Mouse (Mus musculus): ENCODE data around the gene Ccdc106. TPM values are rescaled to one million over a fixed set of nuclear protein-coding genes. Genes with fewer than 3 reads are reported as not detected.
"Not testable (repeated sequence)": the region's sequence is repeated elsewhere in the genome, so short reads cannot be mapped to it uniquely, and the experiment has no call there.

Ccdc106 gene
- polyA plus RNA-seq, 1 experiment from 2014 or later, result 25.5 TPM

DNA sequence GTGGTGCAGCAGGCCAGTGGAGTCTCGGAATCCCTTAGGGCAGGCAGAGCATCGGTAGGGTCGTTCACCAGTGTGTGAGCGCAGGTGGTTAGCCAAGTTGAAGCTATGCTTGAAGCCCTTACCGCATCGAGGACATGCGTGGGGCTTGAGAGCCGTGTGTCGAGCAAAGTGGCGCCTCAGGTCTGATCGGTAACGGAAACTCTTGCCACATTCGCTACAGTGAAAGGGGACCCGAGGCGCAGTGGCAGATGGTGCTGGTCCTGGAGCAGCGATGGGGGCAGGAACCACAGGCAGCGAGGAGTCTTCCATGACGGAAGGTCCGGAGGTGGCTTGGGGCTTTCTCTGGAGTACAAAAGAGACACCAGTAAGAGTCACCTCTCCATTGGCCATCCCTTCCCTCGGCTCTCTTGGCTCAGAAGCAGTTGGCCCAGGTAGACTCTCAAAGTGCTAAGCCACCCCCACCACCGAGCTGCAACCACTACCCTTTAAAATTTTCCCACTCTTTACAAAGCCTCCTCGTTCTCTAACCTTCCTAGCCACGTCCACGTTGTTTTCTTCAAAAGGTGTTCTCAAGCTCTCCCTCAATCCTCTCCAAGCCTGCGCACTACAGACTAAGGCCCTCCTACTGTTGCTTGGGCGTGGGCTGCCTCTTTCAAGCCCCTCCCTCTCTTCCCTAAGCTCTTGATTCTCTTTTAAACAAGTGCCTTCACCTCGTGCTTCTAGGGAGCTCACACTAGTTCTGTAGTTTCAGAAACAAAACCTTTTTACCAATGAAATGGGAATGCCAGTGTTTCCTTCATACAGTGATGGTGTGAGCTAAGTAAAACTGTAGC is 7.5 kb upstream of the Ccdc106 start:
- no peak overlapping the region for H3K9ac ChIP-seq (ENCODE audit: low read depth, low read length)
- peaks cover 3% of the 10 kb centered on the region; the same call in 1 of the 2 replicates for H3K4me1 ChIP-seq (ENCODE audit: control insufficient read depth, insufficient read depth, low read length)
- H3K9me3 ChIP-seq (ENCODE audit: control insufficient read depth, low read length), result peaks cover 2% of the 10 kb centered on the region; the same call in 1 of the 2 replicates
- H3K27me3 ChIP-seq (ENCODE audit: control insufficient read depth, insufficient read depth, low read length), result no peaks in the 10 kb centered on the region
- peaks cover 52% of the 10 kb centered on the region for H3K36me3 ChIP-seq (ENCODE audit: control insufficient read depth, insufficient read depth, low read length)
- ATAC-seq (ENCODE audit: low FRiP score, low TSS enrichment), result no peak
- peak overlapping the region; percentile 40 for H3K4me2 ChIP-seq (replicated peaks; ENCODE audit: low read depth, low read length)
- WGBS, result 91% methylated on average over 27 of the region's 27 CpGs
- no peak overlapping the region for H3K27ac ChIP-seq (ENCODE audit: low read depth, low read length)
- no peak overlapping the region; the same call in 1 of the 2 replicates for H3K4me3 ChIP-seq (ENCODE audit: low read length)

DNA sequence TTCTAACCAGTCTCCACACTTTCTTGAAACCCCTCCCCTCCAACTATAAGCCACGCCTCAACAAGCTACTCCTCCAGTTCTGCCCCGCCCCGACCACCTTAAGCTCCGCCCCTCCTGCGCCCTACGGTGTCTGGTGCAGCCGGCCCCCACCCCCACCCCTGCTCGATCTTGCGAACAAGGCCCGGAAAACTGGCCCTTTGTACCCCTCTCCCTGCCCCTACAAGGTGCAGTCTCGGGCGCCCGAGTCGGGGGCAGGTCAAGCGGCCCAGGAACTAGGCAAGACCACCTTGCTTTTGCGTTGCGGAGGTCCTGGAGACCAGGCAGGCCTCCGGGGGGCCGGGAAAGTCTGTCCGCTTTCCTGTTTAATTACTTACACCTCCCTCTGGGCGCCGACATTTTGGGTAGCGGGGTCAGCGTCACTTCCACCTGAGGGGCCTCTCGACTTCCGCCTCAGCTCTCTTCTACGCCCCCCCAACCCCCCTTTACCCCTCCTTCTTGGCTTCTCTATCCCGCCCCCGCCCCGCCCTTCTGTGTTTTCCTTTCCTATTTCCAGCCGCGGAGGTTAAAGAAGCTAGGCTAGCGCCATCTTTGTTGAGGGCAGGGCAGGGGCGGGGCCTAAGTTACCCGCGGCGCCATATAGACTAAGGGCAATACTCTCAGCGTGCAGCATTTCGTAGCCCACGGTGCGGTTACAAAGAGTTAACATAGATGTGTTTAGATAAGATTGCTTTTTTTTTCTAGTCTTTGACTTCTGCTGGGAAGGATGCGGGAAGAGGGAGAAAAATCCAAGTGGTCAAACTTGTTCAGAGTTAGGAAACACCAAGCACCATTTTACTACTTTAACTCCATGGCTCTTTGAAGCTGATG is 5.9 kb upstream of the Ccdc106 start, which contains the start of the genes Zfp524 and Fiz1:
Gene Zfp524 (plus strand): TSS at position 165 of the 867 bp plus-strand sequence.
Gene Fiz1 (minus strand): TSS at position 447 of the 867 bp plus-strand sequence.
- Histone ChIP-seq H3K9me3 (ENCODE audit: control insufficient read depth, low read length) (no peaks in the 10 kb centered on the region), H3K27me3 (ENCODE audit: control insufficient read depth, insufficient read depth, low read length) (no peaks in the 10 kb centered on the region), H3K27ac (ENCODE audit: low read depth, low read length) (peak within 1 kb of the TSS; percentile 99), H3K4me1 (ENCODE audit: control insufficient read depth, insufficient read depth, low read length) (peaks cover 3% of the 10 kb centered on the region; the same call in 1 of the 2 replicates), H3K4me2 (replicated peaks; ENCODE audit: low read depth, low read length) (peak within 1 kb of the TSS; percentile 52), H3K36me3 (ENCODE audit: control insufficient read depth, insufficient read depth, low read length) (peaks cover 36% of the 10 kb centered on the region), H3K4me3 (ENCODE audit: low read length) (peak within 1 kb of the TSS; percentile 79), H3K9ac (ENCODE audit: low read depth, low read length) (peak within 1 kb of the TSS; percentile 88)
- WGBS, result under 1% methylated on average over 42 of the region's 42 CpGs
- ATAC-seq (ENCODE audit: low FRiP score, low TSS enrichment), result peak; percentile 84

- peak within 1 kb of the TSS; percentile 79 for H3K4me3 ChIP-seq (ENCODE audit: low read length)
- ATAC-seq (ENCODE audit: low FRiP score, low TSS enrichment), result peak; percentile 78
- peaks cover 3% of the 10 kb centered on the region; the same call in 1 of the 2 replicates for H3K4me1 ChIP-seq (ENCODE audit: control insufficient read depth, insufficient read depth, low read length)
- H3K9me3 ChIP-seq (ENCODE audit: control insufficient read depth, low read length), result no peaks in the 10 kb centered on the region
- H3K27me3 ChIP-seq (ENCODE audit: control insufficient read depth, insufficient read depth, low read length), result no peaks in the 10 kb centered on the region
- peak within 1 kb of the TSS; percentile 99 for H3K27ac ChIP-seq (ENCODE audit: low read depth, low read length)
- 2% methylated on average over 44 of the region's 76 CpGs for WGBS
- H3K4me2 ChIP-seq (replicated peaks; ENCODE audit: low read depth, low read length), result peak within 1 kb of the TSS; percentile 52
- peak within 1 kb of the TSS; percentile 88 for H3K9ac ChIP-seq (ENCODE audit: low read depth, low read length)
- H3K36me3 ChIP-seq (ENCODE audit: control insufficient read depth, insufficient read depth, low read length), result peaks cover 28% of the 10 kb centered on the region
Observed at GRCm38 (mm10) chr7:5015118-5016001, 5.0 kb upstream of the Ccdc106 start, which contains the start of gene Gm44973. Gene Gm44973, plus strand, starts transcription at chr7:5015496.

GRCm38 (mm10) chr7:5016057-5016456 is 4.3 kb upstream of the Ccdc106 start:
- Histone ChIP-seq H3K9me3 (ENCODE audit: control insufficient read depth, low read length) (no peaks in the 10 kb centered on the region), H3K4me3 (ENCODE audit: low read length) (peak overlapping the region; percentile 79), H3K4me2 (replicated peaks; ENCODE audit: low read depth, low read length) (peak overlapping the region; percentile 52), H3K9ac (ENCODE audit: low read depth, low read length) (peak overlapping the region; percentile 70; the same call in 1 of the 2 replicates), H3K36me3 (ENCODE audit: control insufficient read depth, insufficient read depth, low read length) (peaks cover 21% of the 10 kb centered on the region), H3K4me1 (ENCODE audit: control insufficient read depth, insufficient read depth, low read length) (peaks cover 3% of the 10 kb centered on the region; the same call in 1 of the 2 replicates), H3K27ac (ENCODE audit: low read depth, low read length) (peak overlapping the region; percentile 99), H3K27me3 (ENCODE audit: control insufficient read depth, insufficient read depth, low read length) (no peaks in the 10 kb centered on the region)
- ATAC-seq (ENCODE audit: low FRiP score, low TSS enrichment), result no peak
- 53% methylated on average over 3 of the region's 3 CpGs for WGBS

DNA sequence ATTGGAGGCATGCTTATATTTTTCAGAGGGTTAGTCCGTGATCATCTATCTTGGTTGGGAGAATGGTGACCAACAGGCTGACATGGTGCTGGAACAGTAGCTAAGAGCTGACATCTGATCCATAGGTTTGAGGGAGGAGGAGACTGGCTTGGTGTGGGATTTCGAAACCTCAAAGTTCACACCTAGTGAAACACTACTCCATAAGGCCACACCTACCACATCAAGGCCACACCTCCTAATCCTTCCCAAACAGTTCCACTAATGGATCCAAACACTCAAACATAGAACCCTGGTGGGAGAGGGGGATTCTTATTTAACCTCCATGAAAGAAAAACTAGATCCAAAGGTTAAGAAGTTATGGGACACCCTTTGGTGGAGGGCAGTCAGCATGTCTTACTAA is 3.4 kb upstream of the Ccdc106 start:
- Histone ChIP-seq H3K4me2 (replicated peaks; ENCODE audit: low read depth, low read length) (no peak overlapping the region), H3K4me1 (ENCODE audit: control insufficient read depth, insufficient read depth, low read length) (peaks cover 7% of the 10 kb centered on the region; the same call in 1 of the 2 replicates), H3K9ac (ENCODE audit: low read depth, low read length) (no peak overlapping the region), H3K27ac (ENCODE audit: low read depth, low read length) (no peak overlapping the region), H3K4me3 (ENCODE audit: low read length) (no peak overlapping the region), H3K36me3 (ENCODE audit: control insufficient read depth, insufficient read depth, low read length) (peaks cover 12% of the 10 kb centered on the region), H3K9me3 (ENCODE audit: control insufficient read depth, low read length) (no peaks in the 10 kb centered on the region), H3K27me3 (ENCODE audit: control insufficient read depth, insufficient read depth, low read length) (no peaks in the 10 kb centered on the region)
- no peak for ATAC-seq (ENCODE audit: low FRiP score, low TSS enrichment)
- WGBS, result 92% methylated on average over 2 of the region's 2 CpGs

DNA sequence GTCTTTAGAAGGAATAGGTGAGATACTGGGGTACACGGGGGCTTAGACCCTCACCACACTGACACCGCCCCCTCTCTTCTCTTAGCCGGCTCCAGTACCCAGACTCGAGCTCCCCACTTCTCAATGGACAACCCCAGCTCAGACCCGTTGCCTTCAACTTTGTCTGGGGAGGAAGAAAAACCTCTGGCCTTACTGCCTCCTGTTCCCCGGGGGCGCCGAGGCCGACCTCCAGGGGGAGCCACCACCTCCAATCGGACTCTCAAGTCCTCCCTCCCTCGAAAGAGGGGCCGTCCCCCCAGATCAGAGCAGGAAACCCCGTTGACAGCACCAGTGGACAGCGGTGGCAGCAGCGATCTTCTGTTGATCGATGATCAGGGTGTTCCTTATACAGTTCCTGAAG is 3.0 kb upstream of the Ccdc106 start:
- WGBS, result 94% methylated on average over 16 of the region's 16 CpGs
- peaks cover 7% of the 10 kb centered on the region; the same call in 1 of the 2 replicates for H3K4me1 ChIP-seq (ENCODE audit: control insufficient read depth, insufficient read depth, low read length)
- H3K4me2 ChIP-seq (replicated peaks; ENCODE audit: low read depth, low read length), result no peak overlapping the region
- H3K4me3 ChIP-seq (ENCODE audit: low read length), result no peak overlapping the region
- H3K9me3 ChIP-seq (ENCODE audit: control insufficient read depth, low read length), result no peaks in the 10 kb centered on the region
- no peak overlapping the region for H3K9ac ChIP-seq (ENCODE audit: low read depth, low read length)
- H3K27me3 ChIP-seq (ENCODE audit: control insufficient read depth, insufficient read depth, low read length), result no peaks in the 10 kb centered on the region
- H3K36me3 ChIP-seq (ENCODE audit: control insufficient read depth, insufficient read depth, low read length), result peaks cover 14% of the 10 kb centered on the region
- no peak for ATAC-seq (ENCODE audit: low FRiP score, low TSS enrichment)
- H3K27ac ChIP-seq (ENCODE audit: low read depth, low read length), result no peak overlapping the region

- H3K27ac ChIP-seq (ENCODE audit: low read depth, low read length), result no peak overlapping the region
- H3K9ac ChIP-seq (ENCODE audit: low read depth, low read length), result no peak overlapping the region
- 97% methylated on average over 21 of the region's 21 CpGs for WGBS
Observed at GRCm38 (mm10) chr7:5017931-5018330, 2.4 kb upstream of the Ccdc106 start.

DNA sequence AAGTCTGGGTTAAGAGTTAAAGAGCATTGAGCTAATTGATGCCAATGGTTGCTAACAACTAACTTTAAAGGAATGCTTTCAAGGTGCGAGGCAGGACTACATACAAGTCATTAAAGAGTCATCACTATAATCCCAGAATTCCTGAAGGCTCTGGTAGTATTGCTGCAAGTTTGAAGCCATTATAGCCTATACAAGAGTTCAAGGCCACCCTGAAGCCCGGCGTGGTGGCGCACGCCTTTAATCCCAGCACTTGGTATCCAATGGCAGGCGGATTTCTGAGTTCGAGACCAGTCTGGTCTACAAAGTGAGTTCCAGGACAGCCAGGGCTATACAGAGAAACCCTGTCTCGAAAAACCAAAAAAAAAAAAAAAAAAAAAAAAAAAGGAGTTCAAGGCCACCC is 777 bp upstream of the Ccdc106 start:
- ATAC-seq (ENCODE audit: low FRiP score, low TSS enrichment); H3K4me1 ChIP-seq (ENCODE audit: control insufficient read depth, insufficient read depth, low read length); H3K9me3 ChIP-seq (ENCODE audit: control insufficient read depth, low read length); H3K27me3 ChIP-seq (ENCODE audit: control insufficient read depth, insufficient read depth, low read length): not testable (repeated sequence)
- 24% methylated on average over 8 of the region's 8 CpGs for WGBS
- H3K36me3 ChIP-seq (ENCODE audit: control insufficient read depth, insufficient read depth, low read length), result peaks cover 30% of the 10 kb centered on the region
- peak overlapping the region; percentile 82; the same call in 1 of the 2 replicates for H3K9ac ChIP-seq (ENCODE audit: low read depth, low read length)
- H3K4me3 ChIP-seq (ENCODE audit: low read length), result peak overlapping the region; percentile 88
- H3K27ac ChIP-seq (ENCODE audit: low read depth, low read length), result peak overlapping the region; percentile 96
- peak overlapping the region; percentile 66 for H3K4me2 ChIP-seq (replicated peaks; ENCODE audit: low read depth, low read length)

More at GRCm38 (mm10) chr7:5017931-5018330, 2.4 kb upstream of the Ccdc106 start:
- Histone ChIP-seq H3K4me2 (replicated peaks; ENCODE audit: low read depth, low read length) (no peak overlapping the region), H3K9me3 (ENCODE audit: control insufficient read depth, low read length) (no peaks in the 10 kb centered on the region), H3K4me1 (ENCODE audit: control insufficient read depth, insufficient read depth, low read length) (peaks cover 7% of the 10 kb centered on the region; the same call in 1 of the 2 replicates), H3K27me3 (ENCODE audit: control insufficient read depth, insufficient read depth, low read length) (no peaks in the 10 kb centered on the region), H3K4me3 (ENCODE audit: low read length) (no peak overlapping the region), H3K36me3 (ENCODE audit: control insufficient read depth, insufficient read depth, low read length) (peaks cover 14% of the 10 kb centered on the region)
- ATAC-seq (ENCODE audit: low FRiP score, low TSS enrichment), result no peak

All from kidney, embryonic 14.5 days (tissue).